Mouse (Mus musculus): ENCODE data around the gene Ccdc17. TPM values are rescaled to one million over a fixed set of nuclear protein-coding genes. Genes with fewer than 3 reads are reported as not detected.

Gene Ccdc17
- polyA plus RNA-seq, 1 experiment from 2014 or later = 3.8 TPM

Other genes with a start within 250 kb of the Ccdc17 start
- 53.1 and 56.7 TPM in 2 replicates for gene Mast2, start 132.5 kb upstream of the Ccdc17 start, polyA plus RNA-seq (2015; fragmentation: Nextera tagmentation; extraction: Ambion mirVana)
- gene Ipp, start 89.1 kb upstream of the Ccdc17 start, polyA plus RNA-seq (2015; fragmentation: Nextera tagmentation; extraction: Ambion mirVana) = 18.0 and 18.6 TPM in 2 replicates
- gene Tmem69, start 40.7 kb upstream of the Ccdc17 start, polyA plus RNA-seq (2015; fragmentation: Nextera tagmentation; extraction: Ambion mirVana) = 21.9 and 26.8 TPM in 2 replicates
- 19.7 and 21.8 TPM in 2 replicates for gene Gpbp1l1, start 39.0 kb upstream of the Ccdc17 start, polyA plus RNA-seq (2015; fragmentation: Nextera tagmentation; extraction: Ambion mirVana)
- 131 and 133 TPM in 2 replicates for gene Nasp, start 31.3 kb downstream of the Ccdc17 start, polyA plus RNA-seq (2015; fragmentation: Nextera tagmentation; extraction: Ambion mirVana)
- gene Akr1a1, start 55.0 kb downstream of the Ccdc17 start, polyA plus RNA-seq (2015; fragmentation: Nextera tagmentation; extraction: Ambion mirVana) = 775 and 779 TPM in 2 replicates
- gene Prdx1, start 88.9 kb downstream of the Ccdc17 start, polyA plus RNA-seq (2015; fragmentation: Nextera tagmentation; extraction: Ambion mirVana) = 481 and 490 TPM in 2 replicates
- 25.5 and 27.7 TPM in 2 replicates for gene Mmachc, start 111.8 kb downstream of the Ccdc17 start, polyA plus RNA-seq (2015; fragmentation: Nextera tagmentation; extraction: Ambion mirVana)
- 17.2 and 19.5 TPM in 2 replicates for gene Ccdc163, start 111.9 kb downstream of the Ccdc17 start, polyA plus RNA-seq (2015; fragmentation: Nextera tagmentation; extraction: Ambion mirVana)
- gene Tesk2, start 124.3 kb downstream of the Ccdc17 start, polyA plus RNA-seq (2015; fragmentation: Nextera tagmentation; extraction: Ambion mirVana) = 4.3 and 5.5 TPM in 2 replicates
- 29.0 and 31.9 TPM in 2 replicates for gene Toe1, start 211.0 kb downstream of the Ccdc17 start, polyA plus RNA-seq (2015; fragmentation: Nextera tagmentation; extraction: Ambion mirVana)
- 9.5 and 10.1 TPM in 2 replicates for gene Mutyh, start 211.1 kb downstream of the Ccdc17 start, polyA plus RNA-seq (2015; fragmentation: Nextera tagmentation; extraction: Ambion mirVana)
- gene Hpdl, start 225.1 kb downstream of the Ccdc17 start, polyA plus RNA-seq (2015; fragmentation: Nextera tagmentation; extraction: Ambion mirVana) = 0.59 and 0.73 TPM in 2 replicates